Mouse (Mus musculus) heart, postnatal 10 days (tissue): ENCODE measurements around the gene Elp1. TPM values are rescaled to one million over a fixed set of nuclear protein-coding genes. Genes with fewer than 3 reads are reported as not detected.
A peak's percentile ranks its signal among the peaks of the same experiment; 100 is the strongest.

Experiments
- DNase-seq, 2 experiments: peaks; one replicate each; pipeline ENCODE4 v3.0.0; 2021
- intact Hi-C: fragments of 180-260 bp; cut with DNase I; formaldehyde crosslinking; loops from one replicate; pipeline ENCODE4 v1.15.1; 2025
- total RNA-seq, 2 experiments: library from RNA; stranded (reverse); gene quantifications; 2 replicates each; pipeline ENCODE4 v1.2.3; 2021

The Elp1 gene
- total RNA-seq, 2 experiments from 2014 or later: 25.7 to 29.1 TPM

GRCm38 (mm10) chr4:56791373-56791772 lies 10.8 kb downstream of the Elp1 start:
- intact Hi-C loops: no loop called here
- DNase-seq: peak in 1 of 2 experiments; percentile 5

GRCm38 (mm10) chr4:56771065-56771464 lies 31.1 kb downstream of the Elp1 start:
- intact Hi-C loops: no loop called here
- DNase-seq: no peak

GRCm38 (mm10) chr4:56768913-56769312 lies 33.2 kb downstream of the Elp1 start:
- intact Hi-C loops: loop anchor here (5.0 kb wide), 1 partner anchor 47 kb away; no protein-coding TSS in a partner anchor
- peak; percentile 77 to 78 for DNase-seq

GRCm38 (mm10) chr4:56767861-56768284 lies 34.3 kb downstream of the Elp1 start:
- peak; percentile 49 to 55 for DNase-seq
- intact Hi-C loops: loop anchor here (5.0 kb wide), 1 partner anchor 46 kb away; no protein-coding TSS in a partner anchor

DNA sequence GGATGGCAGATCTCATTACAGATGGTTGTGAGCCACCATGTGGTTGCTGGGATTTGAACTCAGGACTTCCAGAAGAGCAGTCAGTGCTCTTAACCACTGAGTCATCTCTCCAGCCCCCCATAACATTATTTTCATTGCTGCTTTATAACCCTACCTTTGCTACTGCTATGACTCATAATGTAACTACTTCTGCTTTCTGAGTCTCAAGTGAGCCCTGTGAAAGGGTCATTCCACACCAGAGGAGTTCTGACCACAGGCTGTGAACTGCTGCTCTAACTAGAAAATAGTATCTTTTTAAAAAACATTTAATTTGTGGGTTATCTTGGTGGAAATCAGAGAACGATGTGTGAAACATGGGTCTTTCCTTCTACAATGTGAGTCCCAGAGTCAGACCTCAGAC lies 44.4 kb downstream of the Elp1 start:
- intact Hi-C loops: no loop called here

GRCm38 (mm10) chr4:56756966-56757600 lies 45.0 kb downstream of the Elp1 start:
- intact Hi-C loops: no loop called here
- DNase-seq: peak in 1 of 2 experiments; percentile 7

More for the DNA sequence above, 44.4 kb downstream of the Elp1 start:
- DNase-seq: no peak

- intact Hi-C loops: no loop called here
- no peak for DNase-seq
These were observed 46.1 kb downstream of the Elp1 start for GRCm38 (mm10) chr4:56756021-56756420.

DNA sequence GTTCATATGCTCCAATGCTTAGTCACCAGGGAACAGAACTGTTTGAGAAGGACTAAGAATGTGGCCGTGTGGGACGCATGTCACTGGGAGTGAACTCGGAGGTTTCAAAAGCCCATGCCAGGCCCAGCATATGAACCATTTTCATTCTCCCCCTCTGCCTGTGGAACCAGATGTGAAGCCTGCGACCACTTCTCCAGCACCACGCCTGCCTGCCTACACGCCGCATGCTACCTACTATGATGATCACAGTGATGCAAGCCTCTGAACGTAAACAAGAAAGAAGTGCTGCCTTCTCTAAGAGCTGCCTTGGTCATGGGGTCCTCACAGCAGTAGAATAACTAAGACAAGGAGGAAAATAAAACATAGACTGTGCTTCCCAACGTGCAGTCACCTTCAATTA lies 54.7 kb downstream of the Elp1 start:
- intact Hi-C loops: no loop called here
- DNase-seq: no peak

- intact Hi-C loops: no loop called here
These were observed 55.8 kb downstream of the Elp1 start for GRCm38 (mm10) chr4:56746345-56746744.

GRCm38 (mm10) chr4:56743363-56744195 lies 58.6 kb downstream of the Elp1 start, which contains the start of gene Actl7a:
Actl7a (plus strand) TSS chr4:56743413.
- intact Hi-C loops: no loop called here
- DNase-seq: no peak

More at GRCm38 (mm10) chr4:56746345-56746744, 55.8 kb downstream of the Elp1 start:
- no peak for DNase-seq

DNA sequence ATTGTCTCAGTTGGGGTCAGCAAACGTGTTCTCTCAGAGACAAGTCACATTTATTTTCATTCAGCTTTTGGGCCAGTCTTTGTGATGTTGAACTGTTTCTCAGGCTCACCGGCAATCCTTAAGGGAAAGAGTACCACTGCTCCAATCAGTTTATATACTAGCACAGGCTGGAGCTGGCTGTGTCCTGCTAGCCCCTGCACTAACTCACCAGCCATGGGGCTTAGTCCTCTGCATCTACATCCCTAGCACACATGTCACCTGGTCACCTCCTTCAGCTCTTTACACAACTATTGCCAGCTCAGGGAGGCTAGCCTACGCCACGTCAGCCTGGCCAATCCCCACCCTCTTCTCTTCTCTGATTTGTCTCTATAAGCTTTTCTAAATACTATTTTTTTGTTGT lies 59.4 kb downstream of the Elp1 start:
- DNase-seq: no peak
- intact Hi-C loops: no loop called here

DNA sequence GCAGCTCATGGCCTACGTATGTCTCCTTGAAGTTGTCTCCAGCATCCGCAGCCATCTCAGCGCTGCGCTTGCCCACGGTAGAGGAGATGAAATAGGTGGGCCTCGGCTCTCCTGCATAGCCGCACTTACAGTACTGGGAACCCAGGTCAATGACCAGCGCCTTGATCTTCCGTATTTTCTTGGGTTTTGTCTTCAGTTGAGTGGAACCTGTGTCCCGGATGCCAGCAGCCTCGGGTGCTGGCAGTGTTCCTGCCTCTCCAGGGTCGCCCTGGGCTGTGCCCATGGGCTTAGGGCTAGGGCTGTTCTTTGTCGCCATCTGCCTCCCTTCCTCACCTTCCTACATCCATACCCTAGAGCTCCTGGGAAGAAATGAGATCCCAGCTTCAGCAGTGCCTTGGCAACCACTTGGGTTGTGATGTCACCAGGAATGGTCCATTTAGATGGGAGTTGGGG lies 61.1 kb downstream of the Elp1 start, which contains the start of gene Actl7b:
Actl7b (minus strand) TSS at position 403 of the 453 bp plus-strand sequence.
- DNase-seq: no peak
- intact Hi-C loops: no loop called here

DNA sequence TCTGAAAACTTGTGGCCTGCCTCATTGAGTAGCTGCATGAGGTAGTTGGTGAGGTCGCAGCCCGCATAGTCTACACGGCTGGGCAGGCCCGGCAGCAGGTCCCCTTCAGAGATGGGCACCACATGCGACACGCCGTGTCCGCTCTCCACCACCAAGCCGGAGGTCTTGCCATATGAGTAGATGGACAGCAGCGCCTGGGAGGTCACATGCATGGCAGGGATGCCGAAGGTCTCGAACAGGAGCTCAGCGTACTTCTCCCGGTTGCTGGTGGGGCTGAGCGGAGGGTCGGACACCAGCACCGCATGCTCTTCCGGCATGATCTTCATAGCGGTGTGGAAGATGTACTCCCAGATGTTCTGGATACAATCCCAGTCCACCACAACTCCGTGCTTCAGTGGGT lies 61.5 kb downstream of the Elp1 start:
- intact Hi-C loops: no loop called here
- DNase-seq: no peak

DNA sequence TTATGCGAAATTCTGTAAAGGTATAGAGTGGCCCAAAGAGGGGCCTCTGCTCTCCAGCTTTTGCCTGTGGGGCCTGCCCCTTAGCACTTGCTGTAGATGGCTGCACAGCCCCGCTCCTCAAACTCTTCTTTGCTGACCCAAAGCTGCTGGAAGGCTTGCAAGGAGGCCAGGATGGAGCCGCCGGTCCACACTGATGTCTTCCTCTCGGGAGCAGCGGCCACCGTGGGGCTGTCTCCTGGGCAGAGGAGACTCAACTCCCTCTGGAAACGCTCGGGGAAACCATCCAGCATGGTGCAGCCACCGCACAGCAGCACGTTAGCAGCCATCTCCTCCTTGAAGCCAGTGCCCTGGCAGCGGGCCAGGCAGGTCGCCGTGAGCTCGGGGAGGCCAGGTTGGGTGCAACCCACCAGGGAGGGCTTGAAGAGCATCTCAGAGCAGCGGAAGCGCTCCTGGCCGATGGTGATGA lies 62.1 kb downstream of the Elp1 start, which contains the start of gene Gm26657:
Gm26657 (plus strand) TSS at position 51 of the 466 bp plus-strand sequence.
- intact Hi-C loops: no loop called here
- no peak for DNase-seq

GRCm38 (mm10) chr4:56725839-56726238 lies 76.3 kb downstream of the Elp1 start:
- no peak for DNase-seq
- intact Hi-C loops: no loop called here

GRCm38 (mm10) chr4:56723237-56723636 lies 78.9 kb downstream of the Elp1 start:
- no peak for DNase-seq
- intact Hi-C loops: loop anchor here (5.0 kb wide), 1 partner anchor 44 kb away; no protein-coding TSS in a partner anchor

DNA sequence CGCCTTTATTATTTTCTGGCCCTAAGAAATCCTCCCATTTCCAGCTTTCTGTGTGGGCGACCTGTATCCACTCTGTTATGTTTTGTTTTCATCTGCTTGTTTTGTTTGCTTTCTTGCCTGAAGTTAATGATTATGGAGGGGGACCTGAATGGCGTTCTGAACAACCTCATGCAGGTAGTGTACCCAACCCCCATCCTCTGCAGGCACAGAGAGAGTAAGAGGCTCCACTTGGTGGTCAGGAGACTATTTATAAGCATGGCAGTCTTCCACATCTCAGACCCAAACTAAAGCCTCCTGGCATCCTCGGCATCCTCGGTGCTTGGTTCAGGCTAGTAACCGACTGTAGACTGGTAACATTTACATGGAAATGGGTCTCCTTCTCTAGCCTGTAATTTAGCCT lies 79.8 kb downstream of the Elp1 start:
- DNase-seq: peak in 1 of 2 experiments; percentile 43
- intact Hi-C loops: loop anchor here (5.0 kb wide), 1 partner anchor 45 kb away; no protein-coding TSS in a partner anchor

- peak in 1 of 2 experiments; percentile 55 for DNase-seq
- intact Hi-C loops: loop anchor here (2.0 to 5.0 kb wide), 2 partner anchors 17 to 46 kb away; no protein-coding TSS in a partner anchor
These were observed 80.7 kb downstream of the Elp1 start for GRCm38 (mm10) chr4:56721469-56721868.

GRCm38 (mm10) chr4:56720403-56720802 lies 81.7 kb downstream of the Elp1 start:
- no peak for DNase-seq
- intact Hi-C loops: loop anchor here (2.0 to 5.0 kb wide), 2 partner anchors 18 to 47 kb away; no protein-coding TSS in a partner anchor

GRCm38 (mm10) chr4:56719456-56719855 lies 82.7 kb downstream of the Elp1 start:
- DNase-seq: peak; percentile 48 to 63
- intact Hi-C loops: no loop called here
